Mouse (Mus musculus) CD4-positive naive resting alpha-beta T cell, adult 76 days (primary cell): ENCODE data around the gene Il2rb. TPM values are rescaled to one million over a fixed set of nuclear protein-coding genes. Genes with fewer than 3 reads are reported as not detected.

ENCODE experiments used
- total RNA-seq: library from RNA; stranded (reverse); gene quantifications from one replicate; pipeline ENCODE4 v1.2.4, GENCODE M21; 2023

Gene Il2rb
- total RNA-seq: 35.8 TPM

GRCm38 (mm10) chr15:78494968-78495406 lies at the start of gene Il2rb:
TSS of gene Il2rb (minus strand) at chr15:78495271.

DNA sequence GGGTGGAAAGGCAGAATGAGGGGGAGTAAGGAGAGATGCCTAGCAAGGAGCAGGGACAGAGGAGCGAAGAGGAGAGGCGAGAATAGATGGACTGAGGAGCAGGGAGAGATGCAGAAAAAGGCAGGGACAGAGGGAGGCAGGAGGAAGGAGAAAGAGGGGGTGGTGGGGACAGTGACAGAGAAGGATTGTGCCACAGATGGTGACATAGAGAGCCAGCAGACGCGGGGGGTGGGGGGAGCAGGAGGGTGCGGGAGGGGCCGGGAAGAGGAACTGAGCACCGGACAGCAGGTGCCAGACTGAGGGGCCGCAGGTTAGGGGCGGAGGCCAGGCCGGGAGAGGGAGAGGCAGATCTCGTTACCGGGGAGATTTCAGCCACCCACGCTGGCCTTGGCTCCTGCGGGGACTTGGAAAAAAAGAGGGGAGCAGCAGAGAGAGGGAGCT lies 49.5 kb upstream of the Il2rb start, which contains the start of gene Sstr3:
Sstr3 (minus strand) TSS at position 125 of the 441 bp plus-strand sequence.

DNA sequence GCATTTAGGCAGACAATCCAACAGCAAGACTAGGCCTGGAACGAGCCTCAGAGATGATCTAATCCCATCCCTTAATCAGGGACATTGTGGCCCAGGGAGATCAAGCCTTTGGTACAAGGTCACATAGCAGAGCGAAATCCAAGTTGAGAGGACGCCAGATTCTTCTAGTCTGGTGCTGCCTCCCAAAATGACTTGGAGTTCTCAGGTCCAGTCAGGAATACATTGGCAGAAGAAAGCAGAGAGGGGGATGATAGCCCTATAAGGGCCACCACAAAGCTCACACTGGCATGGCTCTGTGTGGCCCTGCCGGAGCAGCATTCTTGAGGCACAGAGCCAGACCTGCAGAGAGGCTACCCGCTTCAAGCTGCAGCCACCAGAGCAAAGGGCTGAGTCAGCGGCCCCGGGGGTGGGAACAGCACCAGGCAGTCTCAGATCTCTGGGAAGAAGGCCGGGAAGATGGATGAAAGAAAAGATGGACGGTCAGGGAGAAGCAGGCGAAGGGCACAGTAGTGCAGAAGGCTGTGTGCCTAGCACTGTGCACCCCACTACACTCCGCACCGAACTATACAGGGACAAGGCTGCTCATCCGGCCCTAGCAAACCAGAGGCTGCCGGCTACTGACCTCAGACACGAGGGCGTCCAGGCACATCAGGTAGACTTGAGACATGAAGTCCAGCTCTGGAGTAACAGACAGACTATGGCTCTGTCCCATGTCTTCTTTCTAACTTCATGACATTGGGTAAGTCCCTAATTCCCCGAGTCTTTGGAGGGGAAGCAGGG lies 35.8 kb upstream of the Il2rb start, which contains the start of gene C1qtnf6:
C1qtnf6 (minus strand) TSS at position 746 of the 780 bp plus-strand sequence.

DNA sequence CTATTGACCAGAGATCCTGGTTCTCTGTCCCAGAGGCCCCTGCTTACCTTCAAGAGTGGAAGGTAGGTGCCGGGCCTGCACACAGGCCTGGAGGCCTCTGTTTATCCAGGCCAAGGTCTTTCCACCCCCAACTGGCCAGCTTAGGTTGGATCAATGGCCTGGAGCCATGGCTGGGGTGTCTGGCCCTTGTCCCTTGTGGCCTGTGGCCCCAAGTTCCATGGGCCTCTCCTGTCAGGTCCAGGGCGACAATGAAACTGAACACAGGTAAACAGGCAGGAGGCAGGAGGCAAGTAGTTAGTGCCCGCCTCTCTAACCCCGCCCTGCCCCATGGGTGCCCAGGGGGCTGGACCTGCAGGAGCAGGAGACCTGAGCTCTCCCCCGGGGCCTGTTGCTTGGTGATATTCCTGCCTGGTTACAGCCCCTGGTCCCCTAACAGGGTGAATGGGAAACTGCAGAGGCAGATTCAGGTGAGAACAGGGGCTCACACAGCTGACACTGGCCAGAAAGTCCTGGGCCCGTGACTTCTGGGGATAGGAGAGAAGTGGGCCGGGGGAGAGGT lies 26.6 kb downstream of the Il2rb start, which contains the start of gene Tmprss6:
Tmprss6 (minus strand) TSS at position 256 of the 559 bp plus-strand sequence.

Other genes with a start within 250 kb of the Il2rb start
- 2.2 TPM for gene Csf2rb2, start 189.6 kb downstream of the Il2rb start, total RNA-seq
- 7.1 TPM for gene Csf2rb, start 169.5 kb downstream of the Il2rb start, total RNA-seq
- not detected for gene Tex33, start 99.4 kb downstream of the Il2rb start, total RNA-seq
- 0.67 TPM for gene Tst, start 89.4 kb downstream of the Il2rb start, total RNA-seq
- gene Mpst, start 88.9 kb downstream of the Il2rb start, total RNA-seq: 19.9 TPM
- 3.8 TPM for gene Kctd17, start 66.7 kb downstream of the Il2rb start, total RNA-seq
- gene Tmprss6, start 26.6 kb downstream of the Il2rb start, total RNA-seq: not detected
- 0.64 TPM for gene C1qtnf6, start 36.1 kb upstream of the Il2rb start, total RNA-seq
- not detected for gene Sstr3, start 49.4 kb upstream of the Il2rb start, total RNA-seq
- gene Rac2, start 77.5 kb upstream of the Il2rb start, total RNA-seq: 751 TPM
- 99.9 TPM for gene Cyth4, start 101.8 kb upstream of the Il2rb start, total RNA-seq
- 0.79 TPM for gene Elfn2, start 223.5 kb upstream of the Il2rb start, total RNA-seq